Mouse (Mus musculus) mammary gland, adult 2 months (tissue): ENCODE data around the gene Ccer2. TPM values are rescaled to one million over a fixed set of nuclear protein-coding genes. Genes with fewer than 3 reads are reported as not detected.

ENCODE experiments used
- polyA plus RNA-seq: library from polyadenylated mRNA; depleted of rRNA; stranded (reverse); fragments of >200 nt; gene quantifications from 2 replicates; pipeline ENCODE4 v1.2.3, GENCODE M21; 2012; ENCODE audit warnings: low replicate concordance; rRNA removed

The Ccer2 gene
- polyA plus RNA-seq: not detected in 2 replicates

GRCm38 (mm10) chr7:28756079-28756478, at the start of gene Ccer2:
Gene Ccer2, plus strand, starts transcription at chr7:28756174.

GRCm38 (mm10) chr7:28716590-28717281, 39.2 kb upstream of the Ccer2 start, which contains the start of gene Fbxo17:
Gene Fbxo17, plus strand, starts transcription at chr7:28716804.

DNA sequence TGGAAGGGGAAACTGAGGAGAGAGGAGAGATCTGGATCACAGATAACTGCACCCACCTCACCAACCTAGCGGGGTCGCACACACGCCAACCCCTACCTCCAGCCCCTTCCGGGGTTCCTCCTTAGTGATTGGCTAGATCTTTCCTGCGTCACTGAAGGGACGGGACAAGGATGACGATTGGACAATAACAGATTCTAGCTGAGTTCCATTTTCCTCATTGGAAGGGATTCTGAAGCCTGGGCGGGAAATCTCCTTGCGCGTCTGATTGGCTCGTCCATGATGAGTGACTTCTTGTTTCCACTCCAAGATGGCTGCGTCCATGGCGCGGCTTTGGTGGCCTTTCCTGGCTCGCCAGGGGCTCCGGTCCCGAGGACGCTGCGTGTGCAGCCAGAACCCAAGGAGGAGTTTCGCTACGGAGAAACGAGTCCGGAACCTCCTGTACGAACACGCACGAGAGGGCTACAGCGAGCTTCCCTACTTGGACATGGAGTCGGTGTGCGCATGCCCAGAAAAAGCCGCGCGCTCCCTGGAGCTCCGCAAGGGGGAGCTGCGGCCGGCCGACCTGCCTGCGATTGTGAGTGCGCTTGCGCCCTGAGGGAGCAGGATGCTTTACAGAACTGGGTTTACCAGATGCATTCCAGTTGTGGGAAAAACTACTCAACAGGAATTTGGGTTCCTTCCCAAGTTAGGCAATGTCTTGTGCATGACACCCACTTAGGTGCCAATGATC, 14.1 kb upstream of the Ccer2 start, which contains the start of the genes Mrps12 and Sars2:
Mrps12 (minus strand) TSS at position 112 of the 730 bp plus-strand sequence.
Sars2 (plus strand) TSS at position 284 of the 730 bp plus-strand sequence.

GRCm38 (mm10) chr7:28766173-28766879, 10.4 kb downstream of the Ccer2 start, which contains the start of gene Sirt2:
Gene Sirt2, plus strand, starts transcription at chr7:28766735.

GRCm38 (mm10) chr7:28767462-28767965, 11.5 kb downstream of the Ccer2 start, which contains the start of gene Nfkbib:
Gene Nfkbib, minus strand, starts transcription at chr7:28767512.

GRCm38 (mm10) chr7:28788307-28789195, 32.6 kb downstream of the Ccer2 start, which contains the start of gene Rinl:
Gene Rinl, plus strand, starts transcription at chr7:28788969.

GRCm38 (mm10) chr7:28808221-28808941, 52.4 kb downstream of the Ccer2 start, which contains the start of gene Hnrnpl:
Gene Hnrnpl, plus strand, starts transcription at chr7:28808541.

Other genes with a start within 250 kb of the Ccer2 start
- not detected in 2 replicates for gene Ifnl2, start 245.7 kb upstream of the Ccer2 start, polyA plus RNA-seq
- gene Ifnl3, start 233.3 kb upstream of the Ccer2 start, polyA plus RNA-seq: not detected in 2 replicates
- gene Sycn, start 215.3 kb upstream of the Ccer2 start, polyA plus RNA-seq: 0.91 TPM in 1 of 2 replicates, not detected in the other
- 1.0 and 2.2 TPM in 2 replicates for gene Nccrp1, start 208.9 kb upstream of the Ccer2 start, polyA plus RNA-seq
- gene Samd4b, start 158.0 kb upstream of the Ccer2 start, polyA plus RNA-seq: 94.8 and 122 TPM in 2 replicates
- 17.6 and 40.2 TPM in 2 replicates for gene Pak4, start 158.0 kb upstream of the Ccer2 start, polyA plus RNA-seq
- gene Acp7, start 124.8 kb upstream of the Ccer2 start, polyA plus RNA-seq: 1.3 TPM in 1 of 2 replicates, not detected in the other
- 12.5 and 18.3 TPM in 2 replicates for gene Fbxo27, start 63.3 kb upstream of the Ccer2 start, polyA plus RNA-seq
- 4.6 and 7.5 TPM in 2 replicates for gene Fbxo17, start 39.4 kb upstream of the Ccer2 start, polyA plus RNA-seq
- 47.7 and 130 TPM in 2 replicates for gene Mrps12, start 14.4 kb upstream of the Ccer2 start, polyA plus RNA-seq
- 25.3 and 32.9 TPM in 2 replicates for gene Sars2, start 14.2 kb upstream of the Ccer2 start, polyA plus RNA-seq
- gene Sirt2, start 10.6 kb downstream of the Ccer2 start, polyA plus RNA-seq: 79.4 and 91.0 TPM in 2 replicates
- gene Nfkbib, start 11.3 kb downstream of the Ccer2 start, polyA plus RNA-seq: 34.4 and 86.5 TPM in 2 replicates
- gene Rinl, start 32.8 kb downstream of the Ccer2 start, polyA plus RNA-seq: 17.7 and 28.4 TPM in 2 replicates
- 175 and 340 TPM in 2 replicates for gene Hnrnpl, start 52.4 kb downstream of the Ccer2 start, polyA plus RNA-seq
- 446 and 756 TPM in 2 replicates for gene Ech1, start 69.0 kb downstream of the Ccer2 start, polyA plus RNA-seq
- 26.0 and 45.3 TPM in 2 replicates for gene Lgals4, start 77.7 kb downstream of the Ccer2 start, polyA plus RNA-seq
- 41.0 and 66.0 TPM in 2 replicates for gene Lgals7, start 107.7 kb downstream of the Ccer2 start, polyA plus RNA-seq
- gene Capn12, start 125.2 kb downstream of the Ccer2 start, polyA plus RNA-seq: 0.96 and 1.6 TPM in 2 replicates
- 254 and 325 TPM in 2 replicates for gene Actn4, start 206.2 kb downstream of the Ccer2 start, polyA plus RNA-seq
- gene Eif3k, start 225.7 kb downstream of the Ccer2 start, polyA plus RNA-seq: 210 and 305 TPM in 2 replicates
- 39.4 and 98.8 TPM in 2 replicates for gene Map4k1, start 225.9 kb downstream of the Ccer2 start, polyA plus RNA-seq